Mouse (Mus musculus): Measurements from ENCODE around the gene Natd1. TPM values are rescaled to one million over a fixed set of nuclear protein-coding genes. Genes with fewer than 3 reads are reported as not detected.

Gene Natd1
- 10 to 100 TPM in 1 of 2 experiments, 1 to 10 TPM in 1; 8.0 to 10.8 TPM for total RNA-seq (2021)

- no peak for DNase-seq (ENCODE audit: low spot score in 2 of 2)
- intact Hi-C loops (cut with DNase I), result no loop called here
Observed at GRCm38 (mm10) chr11:60914491-60914890, at the start of gene Natd1. TSS of gene Natd1 (minus strand) at chr11:60914750.

DNA sequence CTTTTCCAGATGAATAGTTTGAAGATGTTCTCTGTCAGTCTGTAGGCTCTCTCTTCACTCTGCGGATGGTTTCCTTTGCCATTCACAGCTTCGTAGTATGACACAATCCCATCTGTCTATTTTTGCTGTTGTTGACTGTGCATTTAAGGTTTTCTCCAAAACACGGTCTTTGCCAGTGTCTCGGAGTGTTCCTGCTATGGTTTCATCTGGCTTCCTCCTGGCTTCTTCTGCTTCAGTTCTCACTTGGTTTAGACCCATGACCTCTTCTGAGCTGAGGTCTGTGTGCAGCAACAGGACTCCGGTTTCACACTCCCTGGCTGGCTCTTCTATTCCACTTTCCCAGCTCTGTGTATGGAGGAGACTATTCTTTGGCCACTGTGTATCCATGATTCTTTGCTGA is 48.2 kb upstream of the Natd1 start:
- no peak for DNase-seq (ENCODE audit: low spot score in 2 of 2)

DNA sequence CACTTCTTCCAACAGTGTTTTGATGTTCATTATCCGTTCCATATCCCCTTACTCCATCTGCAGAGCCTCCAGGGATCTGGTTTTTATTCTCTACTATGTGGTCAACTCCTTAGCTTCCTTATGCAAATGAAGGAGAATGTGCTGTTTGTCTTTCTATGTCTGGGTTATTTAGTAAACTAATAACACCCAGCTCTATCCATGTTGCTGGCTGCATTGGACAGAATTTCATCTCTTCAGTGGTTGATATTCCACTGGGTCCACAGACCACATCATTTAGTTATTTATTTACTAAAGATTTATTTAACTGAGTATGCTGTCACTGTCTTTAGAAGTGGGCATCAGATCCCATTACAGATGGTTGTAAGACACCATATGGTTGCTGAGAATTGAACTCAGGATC is 46.6 kb upstream of the Natd1 start:
- intact Hi-C loops (cut with DNase I), result no loop called here

More for the DNA sequence above, 48.2 kb upstream of the Natd1 start:
- intact Hi-C loops (cut with DNase I), result no loop called here

GRCm38 (mm10) chr11:60958948-60959347 is 44.4 kb upstream of the Natd1 start:
- intact Hi-C loops (cut with DNase I), result no loop called here
- DNase-seq (ENCODE audit: low spot score in 2 of 2), result no peak

More for the DNA sequence above, 46.6 kb upstream of the Natd1 start:
- DNase-seq (ENCODE audit: low spot score in 2 of 2), result no peak

DNA sequence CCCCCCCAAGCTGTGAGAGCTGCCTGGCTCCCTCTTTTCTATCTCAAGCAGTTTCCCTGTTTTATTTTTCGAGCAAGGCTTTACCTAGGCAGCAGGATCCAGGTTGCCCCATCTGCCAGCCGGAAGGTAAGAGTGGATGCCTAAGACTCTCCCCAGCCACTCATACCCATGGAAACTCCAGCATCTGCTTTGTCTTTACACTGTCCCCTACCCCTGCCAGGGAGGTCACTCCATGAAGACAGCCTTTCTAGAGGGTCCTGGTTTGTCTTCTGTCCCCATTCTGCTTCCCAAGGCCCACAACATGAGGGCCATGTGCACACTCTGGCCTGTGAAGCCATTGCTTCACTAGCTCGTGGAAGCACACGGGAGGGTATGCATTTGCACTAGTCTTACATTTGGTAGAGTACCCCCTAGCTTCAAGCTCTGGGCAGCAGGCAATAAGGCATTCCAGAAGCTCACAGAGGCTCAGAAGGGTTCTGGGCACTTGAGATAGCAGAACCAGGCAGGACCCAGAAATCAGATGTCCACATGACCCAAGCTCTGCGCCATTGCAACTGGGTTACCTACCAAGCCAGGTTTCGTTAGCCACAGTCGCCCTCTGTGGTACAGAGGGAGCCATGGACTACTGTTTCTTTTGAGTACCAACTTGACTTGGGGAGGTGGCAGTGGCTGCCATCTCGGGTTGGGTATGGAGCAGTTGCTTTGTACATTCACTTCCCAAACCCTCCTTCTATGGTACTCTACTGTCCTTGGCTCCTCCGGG is 41.3 kb upstream of the Natd1 start:
- intact Hi-C loops (cut with DNase I), result no loop called here
- no peak for DNase-seq (ENCODE audit: low spot score in 2 of 2)

- DNase-seq (ENCODE audit: low spot score in 2 of 2), result no peak
- intact Hi-C loops (cut with DNase I), result loop anchor here (1.0 kb wide), 1 partner anchor 137 kb away; no protein-coding TSS in a partner anchor
Observed at GRCm38 (mm10) chr11:60954255-60955104, 39.9 kb upstream of the Natd1 start.

- intact Hi-C loops (cut with DNase I), result loop anchor here (1.0 to 2.0 kb wide), 2 partner anchors 93 to 137 kb away; no protein-coding TSS in a partner anchor
Observed at GRCm38 (mm10) chr11:60953803-60954202, 39.3 kb upstream of the Natd1 start.

DNA sequence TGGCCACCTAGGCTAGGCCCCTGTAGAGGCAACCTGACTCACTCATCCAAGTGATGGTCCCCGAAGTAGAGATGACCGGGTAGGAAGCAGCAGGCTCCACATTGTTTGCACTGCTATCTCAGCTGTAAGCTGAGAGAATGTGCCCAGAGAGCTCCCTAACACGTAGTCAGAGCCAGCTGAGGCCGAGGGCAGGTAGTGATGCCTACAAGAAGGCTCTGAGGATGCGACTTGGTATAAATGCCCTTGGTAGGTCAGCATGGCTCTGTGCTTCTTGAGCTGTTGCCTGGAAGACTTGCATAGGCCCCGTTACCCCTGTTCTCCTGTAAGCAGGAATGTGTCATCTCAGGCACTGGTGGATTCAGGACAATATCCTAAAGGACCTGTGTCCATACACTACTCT is 38.4 kb upstream of the Natd1 start:
- intact Hi-C loops (cut with DNase I), result loop anchor here (2.0 kb wide), 1 partner anchor 94 kb away; no protein-coding TSS in a partner anchor

More at GRCm38 (mm10) chr11:60953803-60954202, 39.3 kb upstream of the Natd1 start:
- peak; percentile 82 to 83 for DNase-seq (ENCODE audit: low spot score in 2 of 2)

GRCm38 (mm10) chr11:60952362-60952761 is 37.8 kb upstream of the Natd1 start:
- intact Hi-C loops (cut with DNase I), result loop anchor here (2.0 kb wide), 1 partner anchor 94 kb away; no protein-coding TSS in a partner anchor
- no peak for DNase-seq (ENCODE audit: low spot score in 2 of 2)

More for the DNA sequence above, 38.4 kb upstream of the Natd1 start:
- DNase-seq (ENCODE audit: low spot score in 2 of 2), result no peak

- intact Hi-C loops (cut with DNase I), result loop anchor here (2.0 kb wide), 1 partner anchor 95 kb away; no protein-coding TSS in a partner anchor
- no peak for DNase-seq (ENCODE audit: low spot score in 2 of 2)
Observed at GRCm38 (mm10) chr11:60951896-60952295, 37.3 kb upstream of the Natd1 start.

DNA sequence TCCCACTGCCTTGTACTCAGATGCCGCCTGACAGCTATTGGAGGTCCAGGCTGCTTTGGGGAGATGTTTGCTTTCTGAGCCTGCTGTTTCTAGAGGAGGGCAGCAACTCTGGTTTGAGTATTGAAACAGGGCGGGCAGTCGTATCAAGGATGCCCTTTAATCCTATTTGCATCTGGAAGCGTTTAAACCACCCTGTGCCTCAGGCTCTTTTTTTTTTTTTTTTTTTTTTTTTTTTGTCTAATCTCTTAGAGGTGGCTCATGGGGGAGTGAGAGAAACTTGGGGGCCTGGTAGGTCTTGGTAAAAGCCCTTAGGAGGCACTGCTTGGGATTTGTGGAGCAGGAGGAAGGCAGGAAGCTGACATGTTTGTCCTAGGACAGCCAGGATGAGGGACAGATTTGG is 30.5 kb upstream of the Natd1 start:
- DNase-seq (ENCODE audit: low spot score in 2 of 2), result no peak
- intact Hi-C loops (cut with DNase I), result no loop called here

- no peak for DNase-seq (ENCODE audit: low spot score in 2 of 2)
- intact Hi-C loops (cut with DNase I), result no loop called here
Observed at GRCm38 (mm10) chr11:60942263-60943015, 27.9 kb upstream of the Natd1 start.

DNA sequence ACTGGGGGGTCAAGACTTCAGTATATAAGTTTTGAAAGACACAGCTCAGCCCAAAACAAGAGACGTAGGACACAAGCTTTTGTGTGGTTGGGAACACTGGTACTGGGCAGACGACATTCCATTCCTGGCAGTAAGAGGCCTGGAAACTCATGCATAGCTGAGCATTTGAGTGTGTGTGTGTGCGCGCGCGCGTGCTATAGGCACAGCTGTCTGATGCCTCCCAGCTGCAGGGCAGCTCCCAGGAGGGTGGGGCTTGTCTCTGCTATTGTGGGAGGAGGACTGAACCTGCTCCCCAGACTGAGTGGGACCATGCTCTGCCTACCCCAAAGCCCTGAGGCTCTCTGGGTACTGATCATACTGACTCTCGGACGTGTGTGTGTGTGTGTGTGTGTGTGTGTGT is 26.8 kb upstream of the Natd1 start:
- no peak for DNase-seq (ENCODE audit: low spot score in 2 of 2)
- intact Hi-C loops (cut with DNase I), result no loop called here

- intact Hi-C loops (cut with DNase I), result no loop called here
- no peak for DNase-seq (ENCODE audit: low spot score in 2 of 2)
Observed at GRCm38 (mm10) chr11:60940501-60940900, 26.0 kb upstream of the Natd1 start.

DNA sequence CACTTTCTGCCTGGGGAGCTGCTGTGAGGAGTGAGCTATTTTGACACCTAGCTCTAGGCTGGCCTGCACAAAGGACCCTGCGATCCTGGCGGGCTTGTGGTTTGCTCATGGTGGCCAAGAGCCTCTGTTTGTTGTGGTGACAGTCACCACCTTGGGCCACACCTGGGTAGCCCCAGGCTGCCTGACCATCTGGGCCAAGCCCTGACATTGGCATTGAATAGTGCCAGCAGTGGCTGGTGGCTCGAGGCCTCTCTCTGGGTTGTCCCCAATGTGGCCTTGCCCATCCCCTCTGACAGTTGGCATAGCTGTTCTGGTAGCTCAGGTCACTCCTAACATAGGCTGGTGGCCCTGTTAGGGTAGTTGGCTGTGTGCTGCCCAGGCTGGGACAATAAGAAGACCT is 24.9 kb upstream of the Natd1 start:
- no peak for DNase-seq (ENCODE audit: low spot score in 2 of 2)
- intact Hi-C loops (cut with DNase I), result no loop called here

GRCm38 (mm10) chr11:60937611-60938010 is 23.1 kb upstream of the Natd1 start:
- intact Hi-C loops (cut with DNase I), result no loop called here
- no peak for DNase-seq (ENCODE audit: low spot score in 2 of 2)

- intact Hi-C loops (cut with DNase I), result no loop called here
- DNase-seq (ENCODE audit: low spot score in 2 of 2), result no peak
Observed at GRCm38 (mm10) chr11:60935975-60936373, 21.4 kb upstream of the Natd1 start.

GRCm38 (mm10) chr11:60935326-60935974 is 20.9 kb upstream of the Natd1 start:
- intact Hi-C loops (cut with DNase I), result no loop called here
- DNase-seq (ENCODE audit: low spot score in 2 of 2), result peak; percentile 53 to 60

DNA sequence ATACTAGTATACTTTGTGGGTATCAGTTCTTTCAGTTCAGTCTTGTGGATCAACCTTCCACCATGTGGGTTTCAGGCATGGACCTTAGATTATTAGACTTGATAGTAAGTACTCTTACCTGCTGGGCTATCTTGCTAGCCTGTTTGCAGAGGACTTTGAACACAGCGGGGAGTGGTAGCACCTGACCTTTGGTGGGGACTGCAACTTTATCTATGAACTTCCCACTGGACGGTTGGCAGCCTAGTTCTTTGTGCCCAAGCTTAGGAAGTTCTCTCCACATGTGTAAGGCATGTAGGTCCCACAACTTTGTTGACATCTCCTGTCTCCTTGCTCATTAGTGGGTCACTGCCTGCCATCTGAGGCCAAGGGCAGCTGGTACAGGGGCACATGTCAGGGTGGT is 20.2 kb upstream of the Natd1 start:
- DNase-seq (ENCODE audit: low spot score in 2 of 2), result no peak
- intact Hi-C loops (cut with DNase I), result no loop called here

Measured in left cerebral cortex, postnatal 36 days (tissue).